Mouse (Mus musculus) c-Kit-positive CD71-negative TER-119-negative erythroid progenitor cells, embryonic 14.5 days (primary cell): Measurements from ENCODE around the gene Gm20388.
"Not testable (repeated sequence)": the region's sequence is repeated elsewhere in the genome, so short reads cannot be mapped to it uniquely, and the experiment has no call there.

Experiments
- DNase-seq: peaks from one replicate; pipeline ENCODE4 v3.0.0-alpha.2; 2013; ENCODE audit warnings: low read depth

Gene Gm20388

DNA sequence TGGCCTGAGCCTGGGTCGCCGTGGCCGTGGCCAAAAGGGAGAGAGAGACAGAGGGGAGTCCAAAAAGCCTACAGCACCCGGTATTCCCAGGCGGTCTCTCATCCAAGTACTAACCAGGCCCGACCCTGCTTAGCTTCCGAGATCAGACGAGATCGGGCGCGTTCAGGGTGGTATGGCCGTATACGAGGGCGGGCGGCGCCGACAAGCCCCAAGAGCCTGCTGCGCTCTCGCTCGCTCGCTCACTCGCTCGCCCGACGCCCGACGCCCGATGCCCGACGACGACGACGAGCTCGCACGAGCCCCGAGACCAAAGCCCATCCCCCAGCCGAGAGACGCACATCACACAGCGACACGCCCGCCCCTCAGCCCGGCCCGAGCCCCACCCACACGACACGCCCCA lies 3653.6 kb downstream of the Gm20388 start:
- not testable (repeated sequence) for DNase-seq

GRCm38 (mm10) chr8:123575386-123575785 lies 3664.7 kb downstream of the Gm20388 start:
- not testable (repeated sequence) for DNase-seq

- not testable (repeated sequence) for DNase-seq
Measured at GRCm38 (mm10) chr8:123600666-123601172, 3690.1 kb downstream of the Gm20388 start.

DNA sequence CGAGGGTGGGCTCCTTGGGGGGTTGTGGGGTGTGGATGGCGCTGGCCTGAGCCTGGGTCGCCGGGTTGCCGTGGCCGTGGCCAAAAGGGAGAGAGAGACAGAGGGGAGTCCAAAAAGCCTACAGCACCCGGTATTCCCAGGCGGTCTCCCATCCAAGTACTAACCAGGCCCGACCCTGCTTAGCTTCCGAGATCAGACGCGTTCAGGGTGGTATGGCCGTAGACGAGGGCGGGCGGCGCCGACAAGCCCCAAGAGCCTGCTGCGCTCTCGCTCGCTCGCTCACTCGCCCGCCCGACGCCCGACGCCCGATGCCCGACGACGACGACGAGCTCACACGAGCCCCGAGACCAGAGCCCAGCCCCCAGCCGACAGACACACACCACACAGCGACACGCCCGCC lies 3690.8 kb downstream of the Gm20388 start:
- DNase-seq = not testable (repeated sequence)

DNA sequence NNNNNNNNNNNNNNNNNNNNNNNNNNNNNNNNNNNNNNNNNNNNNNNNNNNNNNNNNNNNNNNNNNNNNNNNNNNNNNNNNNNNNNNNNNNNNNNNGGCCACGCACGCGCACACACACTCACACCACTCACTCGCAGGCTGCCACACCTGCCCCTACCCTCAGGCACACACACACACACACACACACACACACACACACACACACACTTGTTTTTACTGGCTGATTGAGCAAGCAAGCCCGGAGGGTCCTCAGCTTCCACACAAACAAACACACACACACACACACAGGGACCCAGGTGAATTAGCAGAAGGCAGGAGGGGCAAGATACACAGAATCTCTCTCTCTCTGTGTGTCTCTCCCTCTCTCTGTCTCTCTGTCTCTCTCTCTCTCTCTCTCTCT lies 3702.0 kb downstream of the Gm20388 start:
- not testable (repeated sequence) for DNase-seq

GRCm38 (mm10) chr8:123623523-123623922 lies 3712.9 kb downstream of the Gm20388 start:
- not testable (repeated sequence) for DNase-seq

- DNase-seq = no peak
Measured at GRCm38 (mm10) chr8:123624274-123624673, 3713.6 kb downstream of the Gm20388 start.

DNA sequence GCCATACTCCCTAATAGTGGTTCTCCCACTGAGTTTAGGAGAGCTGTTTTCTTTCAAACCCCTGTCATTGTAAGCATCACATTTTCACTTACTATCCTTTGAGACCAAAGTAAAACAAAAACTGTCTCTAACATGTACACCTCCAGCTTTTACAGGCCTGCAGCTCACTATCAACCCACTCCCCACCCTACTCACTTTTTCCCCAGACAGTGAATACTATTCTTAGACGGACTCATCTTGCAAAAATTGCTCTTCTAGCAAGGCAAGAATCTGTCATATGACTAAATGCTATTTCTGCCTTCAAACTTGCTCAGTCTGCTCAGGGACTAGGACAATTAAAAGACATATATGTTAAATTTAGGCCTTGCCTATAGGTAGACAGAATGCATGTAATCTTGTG lies 3714.1 kb downstream of the Gm20388 start:
- DNase-seq = no peak

- DNase-seq = no peak
Measured at GRCm38 (mm10) chr8:123625717-123626116, 3715.1 kb downstream of the Gm20388 start.

- DNase-seq = no peak
Measured at GRCm38 (mm10) chr8:123627410-123628147, 3716.9 kb downstream of the Gm20388 start.

- DNase-seq = no peak
Measured at GRCm38 (mm10) chr8:123628253-123628967, 3717.8 kb downstream of the Gm20388 start.

GRCm38 (mm10) chr8:123628968-123629755 lies 3718.5 kb downstream of the Gm20388 start:
- peak; percentile 67 for DNase-seq

DNA sequence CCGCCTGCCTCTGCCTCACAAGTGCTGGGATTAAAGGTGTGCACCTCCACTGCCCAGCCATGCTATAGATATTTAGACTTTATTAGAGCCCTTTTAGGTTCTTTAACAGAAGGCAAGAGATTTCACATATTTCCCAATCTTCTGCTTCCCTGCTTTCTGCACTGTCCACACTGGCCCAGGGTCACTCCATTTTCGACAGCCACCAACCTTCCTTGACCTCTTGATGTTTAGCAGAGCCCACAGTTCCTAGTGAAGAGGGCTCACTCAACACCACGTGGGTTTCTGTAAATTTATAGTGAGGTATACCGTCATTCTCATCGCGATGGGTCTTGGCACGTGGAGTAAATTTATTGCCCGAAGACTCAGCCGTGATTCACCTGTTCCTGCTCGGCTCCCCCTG lies 3719.4 kb downstream of the Gm20388 start:
- DNase-seq = no peak

DNA sequence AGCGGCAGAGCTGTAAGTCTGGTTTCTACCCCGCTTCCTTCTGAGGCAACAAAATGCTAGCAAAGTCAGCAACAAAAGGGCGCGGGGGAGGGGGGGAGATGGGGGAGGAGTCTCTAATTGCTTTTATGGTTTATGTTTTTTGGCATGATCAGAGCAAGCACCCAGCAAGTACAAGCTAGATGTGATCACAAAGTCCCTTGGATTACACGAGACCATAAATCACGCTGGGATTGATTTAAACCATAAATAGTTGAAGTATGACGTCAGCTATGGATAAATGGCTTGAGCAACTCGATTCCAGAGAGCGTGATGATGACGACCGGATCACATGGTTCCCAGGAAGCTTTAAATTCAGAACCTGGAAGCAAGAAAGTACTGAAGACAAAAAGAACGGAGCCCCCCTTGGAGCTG lies 3720.2 kb downstream of the Gm20388 start:
- DNase-seq = no peak

- not testable (repeated sequence) for DNase-seq
Measured at GRCm38 (mm10) chr8:123631746-123632145, 3721.1 kb downstream of the Gm20388 start.

- DNase-seq = no peak
Measured at GRCm38 (mm10) chr8:123632257-123632656, 3721.6 kb downstream of the Gm20388 start.

- DNase-seq = no peak
Measured at GRCm38 (mm10) chr8:123633801-123634200, 3723.2 kb downstream of the Gm20388 start.

GRCm38 (mm10) chr8:123634395-123635131 lies 3723.9 kb downstream of the Gm20388 start:
- no peak for DNase-seq

GRCm38 (mm10) chr8:123635671-123636070 lies 3725.0 kb downstream of the Gm20388 start:
- no peak for DNase-seq

- DNase-seq = peak; percentile 54
Measured at GRCm38 (mm10) chr8:123643330-123644051, 3732.8 kb downstream of the Gm20388 start.

DNA sequence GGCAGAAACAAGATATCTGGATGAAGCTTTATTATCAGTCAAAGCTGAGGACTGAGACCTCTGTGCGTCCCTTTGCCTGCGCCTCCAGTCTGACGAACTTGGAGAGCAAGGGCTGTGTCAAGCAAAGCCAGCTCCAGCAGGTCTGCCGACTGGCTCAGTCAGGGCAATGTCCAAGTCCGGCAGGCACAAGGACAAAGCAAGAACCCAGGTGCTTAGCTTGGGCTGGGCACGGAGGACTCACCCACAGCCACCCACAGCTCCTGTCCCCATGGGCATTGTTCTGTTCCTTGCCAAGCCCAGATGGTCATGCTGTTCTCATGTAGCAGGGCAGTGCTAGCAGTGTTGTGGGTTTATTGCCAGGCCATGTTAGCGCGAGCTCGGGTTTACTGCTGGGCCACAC lies 3734.6 kb downstream of the Gm20388 start:
- no peak for DNase-seq
